Mouse (Mus musculus) kidney, embryonic 15.5 days (tissue): ENCODE results near the gene Pet100. TPM values are rescaled to one million over a fixed set of nuclear protein-coding genes. Genes with fewer than 3 reads are reported as not detected.
A peak's percentile ranks its signal among the peaks of the same experiment; 100 is the strongest.

Experiments used
- ATAC-seq: fragments of 200-750 bp; cut with Nextera tagmentation; replicated peaks from 2 replicates; pipeline ENCODE4 v1.8.0; 2017; ENCODE audit warnings: moderate TSS enrichment; ENCODE audit not compliant: low FRiP score
- H3K27ac ChIP-seq: fragments of 300-500 bp; sonication (generic); 2 replicates; pipeline ENCODE4 v1.5.1; 2015; ENCODE audit warnings: mild to moderate bottlenecking, inconsistent platforms
- H3K27me3 ChIP-seq: fragments of 300-500 bp; sonication (generic); 2 replicates; pipeline ENCODE4 v1.6.1; 2015; ENCODE audit warnings: inconsistent platforms
- H3K36me3 ChIP-seq: fragments of 300-500 bp; sonication (generic); 2 replicates; pipeline ENCODE4 v1.6.1; 2015; ENCODE audit warnings: inconsistent platforms
- H3K4me1 ChIP-seq: fragments of 300-500 bp; sonication (generic); 2 replicates; pipeline ENCODE4 v1.6.1; 2015; ENCODE audit warnings: inconsistent platforms
- H3K4me2 ChIP-seq: fragments of 300-500 bp; sonication (generic); 2 replicates; pipeline ENCODE4 v1.6.1; 2015; ENCODE audit warnings: moderate library complexity, mild to moderate bottlenecking, inconsistent platforms
- H3K4me3 ChIP-seq: fragments of 300-500 bp; sonication (generic); replicated peaks from 2 replicates; pipeline ENCODE4 v1.5.1; 2015; ENCODE audit warnings: mild to moderate bottlenecking, inconsistent platforms
- H3K9ac ChIP-seq: fragments of 300-500 bp; sonication (generic); 2 replicates; pipeline ENCODE4 v1.6.1; 2015; ENCODE audit warnings: mild to moderate bottlenecking, inconsistent platforms
- H3K9me3 ChIP-seq: fragments of 300-500 bp; sonication (generic); replicated peaks from 2 replicates; pipeline ENCODE4 v1.6.1; 2016; ENCODE audit warnings: inconsistent platforms
- WGBS: fragments of 180-500 bp; shearing (Covaris S2); methylation state at CpG from one replicate; pipeline ENCODE4 v1.1.7; 2015; ENCODE audit warnings: mixed read lengths; 5-methylcytosine and 5-hydroxymethylcytosine counted together
- polyA plus RNA-seq: library from polyadenylated mRNA; unstranded; fragments of >200 nt; fragmentation: Nextera tagmentation; extraction: Ambion mirVana; gene quantifications from 2 replicates; pipeline ENCODE4 v1.2.1, GENCODE M21; 2015

The Pet100 gene
- polyA plus RNA-seq, 1 experiment from 2014 or later, result 108 TPM

- Histone ChIP-seq H3K4me1 (peaks cover 18% of the 10 kb centered on the region), H3K27me3 (peaks cover 19% of the 10 kb centered on the region), H3K9ac (peak within 1 kb of the TSS; percentile 57), H3K27ac (no peak within 1 kb of the TSS; the same call in 1 of the 2 replicates), H3K9me3 (no peaks in the 10 kb centered on the region), H3K4me2 (peak within 1 kb of the TSS; percentile 70), H3K4me3 (peak within 1 kb of the TSS; percentile 65), H3K36me3 (peaks cover 12% of the 10 kb centered on the region)
- WGBS, result 4% methylated on average over 47 of the region's 47 CpGs
- ATAC-seq, result peak; percentile 92
Observed at GRCm38 (mm10) chr8:3630647-3631477, 9.5 kb downstream of the Pet100 start, which contains the start of gene Stxbp2. TSS of gene Stxbp2 (plus strand) at chr8:3630955.

- ATAC-seq, result peak; percentile 20
- H3K27ac ChIP-seq, result no peak overlapping the region; the same call in 1 of the 2 replicates
Observed at GRCm38 (mm10) chr8:3631478-3631875, 10.1 kb downstream of the Pet100 start.

GRCm38 (mm10) chr8:3645804-3646203 is 24.5 kb downstream of the Pet100 start:
- Histone ChIP-seq H3K4me1 (peaks cover 13% of the 10 kb centered on the region; the same call in 1 of the 2 replicates), H3K9ac (no peak overlapping the region), H3K36me3 (0 out of 2 replicates have a peak, but pooled peaks cover 2% of the 10 kb centered on the region), H3K4me3 (no peak overlapping the region), H3K27me3 (no peaks in the 10 kb centered on the region), H3K9me3 (no peaks in the 10 kb centered on the region), H3K27ac (no peak overlapping the region), H3K4me2 (no peak overlapping the region)
- 35% methylated on average over 5 of the region's 5 CpGs for WGBS
- no peak; the same call in 1 of the 2 replicates for ATAC-seq

More at GRCm38 (mm10) chr8:3631478-3631875, 10.1 kb downstream of the Pet100 start:
- H3K9me3 ChIP-seq, result no peaks in the 10 kb centered on the region
- peak overlapping the region; percentile 65 for H3K4me3 ChIP-seq
- H3K4me1 ChIP-seq, result peaks cover 18% of the 10 kb centered on the region
- H3K36me3 ChIP-seq, result peaks cover 18% of the 10 kb centered on the region
- peak overlapping the region; percentile 57 for H3K9ac ChIP-seq
- H3K4me2 ChIP-seq, result peak overlapping the region; percentile 70
- peaks cover 19% of the 10 kb centered on the region for H3K27me3 ChIP-seq
- 24% methylated on average over 8 of the region's 8 CpGs for WGBS

GRCm38 (mm10) chr8:3646824-3647531 is 25.6 kb downstream of the Pet100 start:
- 79% methylated on average over 6 of the region's 6 CpGs for WGBS
- Histone ChIP-seq H3K27ac (0 out of 2 replicates have a peak overlapping the region, but pooled peaks have one; percentile 7), H3K4me2 (no peak overlapping the region), H3K27me3 (no peaks in the 10 kb centered on the region), H3K36me3 (no peaks in the 10 kb centered on the region), H3K9ac (no peak overlapping the region), H3K9me3 (no peaks in the 10 kb centered on the region), H3K4me1 (peaks cover 13% of the 10 kb centered on the region; the same call in 1 of the 2 replicates), H3K4me3 (no peak overlapping the region)
- 0 out of 2 replicates have a peak, but pooled peaks have one; percentile 58 for ATAC-seq

GRCm38 (mm10) chr8:3647561-3647960 is 26.2 kb downstream of the Pet100 start:
- Histone ChIP-seq H3K4me3 (no peak overlapping the region), H3K27ac (0 out of 2 replicates have a peak overlapping the region, but pooled peaks have one; percentile 7), H3K4me2 (no peak overlapping the region), H3K27me3 (no peaks in the 10 kb centered on the region), H3K36me3 (no peaks in the 10 kb centered on the region), H3K4me1 (peaks cover 13% of the 10 kb centered on the region; the same call in 1 of the 2 replicates), H3K9ac (no peak overlapping the region), H3K9me3 (no peaks in the 10 kb centered on the region)
- 0 out of 2 replicates have a peak, but pooled peaks have one; percentile 31 for ATAC-seq
- WGBS, result 58% methylated on average over 4 of the region's 4 CpGs

- Histone ChIP-seq H3K4me2 (no peak overlapping the region), H3K9me3 (no peaks in the 10 kb centered on the region), H3K9ac (no peak overlapping the region), H3K27me3 (no peaks in the 10 kb centered on the region), H3K27ac (no peak overlapping the region), H3K4me1 (peaks cover 13% of the 10 kb centered on the region; the same call in 1 of the 2 replicates), H3K36me3 (no peaks in the 10 kb centered on the region), H3K4me3 (no peak overlapping the region)
- 67% methylated on average over 2 of the region's 2 CpGs for WGBS
- no peak for ATAC-seq
Observed at GRCm38 (mm10) chr8:3648268-3648667, 26.9 kb downstream of the Pet100 start.

GRCm38 (mm10) chr8:3648990-3649389 is 27.6 kb downstream of the Pet100 start:
- H3K9ac ChIP-seq, result no peak overlapping the region
- H3K36me3 ChIP-seq, result no peaks in the 10 kb centered on the region
- no peak overlapping the region for H3K27ac ChIP-seq
- no peaks in the 10 kb centered on the region for H3K27me3 ChIP-seq
- WGBS, result 51% methylated on average over 1 of the region's 1 CpGs
- peak overlapping the region; percentile 10; the same call in 1 of the 2 replicates for H3K4me2 ChIP-seq
- H3K9me3 ChIP-seq, result no peaks in the 10 kb centered on the region
- ATAC-seq, result peak; percentile 65
- peaks cover 13% of the 10 kb centered on the region; the same call in 1 of the 2 replicates for H3K4me1 ChIP-seq
- H3K4me3 ChIP-seq, result no peak overlapping the region

- ATAC-seq, result no peak
- Histone ChIP-seq H3K27ac (no peak overlapping the region), H3K27me3 (no peaks in the 10 kb centered on the region), H3K4me2 (no peak overlapping the region), H3K36me3 (no peaks in the 10 kb centered on the region), H3K4me3 (no peak overlapping the region), H3K9ac (no peak overlapping the region), H3K4me1 (peaks cover 16% of the 10 kb centered on the region), H3K9me3 (no peaks in the 10 kb centered on the region)
- WGBS, result 67% methylated on average over 3 of the region's 3 CpGs
Observed at GRCm38 (mm10) chr8:3652845-3653244, 31.5 kb downstream of the Pet100 start.

GRCm38 (mm10) chr8:3654726-3655508 is 33.6 kb downstream of the Pet100 start:
- no peak for ATAC-seq

GRCm38 (mm10) chr8:3655526-3655925 is 34.2 kb downstream of the Pet100 start, which contains the start of gene Retn:
TSS of gene Retn (plus strand) at chr8:3655770.
- H3K27ac ChIP-seq, result no peak within 1 kb of the TSS
- ATAC-seq, result no peak
- 65% methylated on average over 3 of the region's 3 CpGs for WGBS
- H3K36me3 ChIP-seq, result no peaks in the 10 kb centered on the region
- H3K9me3 ChIP-seq, result no peaks in the 10 kb centered on the region
- no peak within 1 kb of the TSS for H3K9ac ChIP-seq
- peaks cover 9% of the 10 kb centered on the region for H3K4me1 ChIP-seq
- H3K4me3 ChIP-seq, result no peak within 1 kb of the TSS
- no peaks in the 10 kb centered on the region for H3K27me3 ChIP-seq
- no peak within 1 kb of the TSS for H3K4me2 ChIP-seq

More at GRCm38 (mm10) chr8:3654726-3655508, 33.6 kb downstream of the Pet100 start:
- Histone ChIP-seq H3K4me1 (peaks cover 9% of the 10 kb centered on the region), H3K9me3 (no peaks in the 10 kb centered on the region), H3K9ac (no peak overlapping the region), H3K36me3 (no peaks in the 10 kb centered on the region), H3K4me2 (no peak overlapping the region), H3K4me3 (no peak overlapping the region), H3K27me3 (no peaks in the 10 kb centered on the region), H3K27ac (no peak overlapping the region)
- WGBS, result 72% methylated on average over 11 of the region's 11 CpGs

DNA sequence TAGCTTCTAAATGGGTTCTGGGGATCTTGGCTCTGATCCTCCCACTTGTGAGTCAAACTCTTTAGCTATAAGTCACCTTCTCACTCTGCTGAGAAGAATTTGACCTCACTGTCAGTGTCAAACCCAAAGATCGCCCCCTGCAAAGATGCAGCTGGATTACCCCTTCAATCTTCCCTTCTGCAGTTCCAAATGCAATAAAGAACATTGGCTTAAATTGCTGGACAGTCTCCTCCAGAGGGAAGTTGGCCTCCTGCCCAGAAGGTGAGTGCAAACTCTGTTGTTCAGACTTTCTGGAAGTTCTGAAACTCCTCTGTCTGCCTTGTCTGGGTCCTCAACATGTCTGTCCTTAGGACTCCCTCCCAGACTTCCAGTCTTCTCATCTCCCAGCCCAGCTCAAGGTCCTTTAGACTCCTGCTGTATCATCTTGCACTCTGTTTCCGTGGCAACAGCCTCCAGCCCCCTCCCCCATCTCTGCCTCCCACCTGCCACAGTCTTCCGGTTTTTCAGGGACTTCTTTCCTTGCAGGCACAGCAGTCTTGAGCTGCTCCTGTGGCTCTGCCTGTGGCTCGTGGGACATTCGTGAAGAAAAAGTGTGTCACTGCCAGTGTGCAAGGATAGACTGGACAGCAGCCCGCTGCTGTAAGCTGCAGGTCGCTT is 35.5 kb downstream of the Pet100 start:
- no peak overlapping the region for H3K27ac ChIP-seq
- no peak overlapping the region for H3K9ac ChIP-seq
- ATAC-seq, result peak; percentile 60
- H3K27me3 ChIP-seq, result no peaks in the 10 kb centered on the region
- no peaks in the 10 kb centered on the region for H3K36me3 ChIP-seq
- 14% methylated on average over 7 of the region's 7 CpGs for WGBS
- peaks cover 9% of the 10 kb centered on the region for H3K4me1 ChIP-seq
- H3K9me3 ChIP-seq, result no peaks in the 10 kb centered on the region
- H3K4me3 ChIP-seq, result no peak overlapping the region
- H3K4me2 ChIP-seq, result peak overlapping the region; percentile 27; the same call in 1 of the 2 replicates
